Mouse (Mus musculus) fat pad, adult 2 months (tissue): ENCODE data around the gene Gm20816.
"Not testable (repeated sequence)": the region's sequence is repeated elsewhere in the genome, so short reads cannot be mapped to it uniquely, and the experiment has no call there.

Source experiments
- DNase-seq: peaks from one replicate; pipeline ENCODE4 v3.0.0-alpha.2; 2011; ENCODE audit warnings: low read depth, low spot score; ENCODE audit errors: extremely low read depth

Gm20816 gene

DNA sequence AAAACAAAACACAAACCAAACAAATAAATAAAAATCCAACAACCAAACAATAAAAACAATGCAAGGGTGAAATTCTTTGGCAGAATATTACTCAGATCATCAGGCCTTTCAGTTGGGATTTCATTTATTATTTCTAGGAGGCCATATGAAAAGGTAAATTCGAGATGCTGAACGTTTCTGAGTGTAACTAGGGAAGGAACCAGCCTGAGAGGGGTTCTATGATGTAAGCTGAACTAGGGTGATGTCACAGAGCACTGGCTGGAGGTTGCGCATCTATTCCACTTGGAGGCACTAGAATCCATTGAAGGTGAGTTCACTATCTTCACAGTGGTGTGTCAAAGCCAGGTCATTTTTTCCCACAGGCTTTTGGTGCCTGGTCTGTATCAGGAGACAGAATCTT lies at the start of gene Gm20816:
Gene Gm20816, plus strand, starts transcription at position 301 of the 400 bp plus-strand sequence.
- DNase-seq: not testable (repeated sequence)
